Mouse (Mus musculus) heart, adult 2 months (tissue): ENCODE results near the gene Gigyf2.

Experiments
- CTCF ChIP-seq: fragments of 200-600 bp; IDR thresholded peaks from 2 replicates; pipeline ENCODE4 v1.8.1; 2022; ENCODE audit warnings: antibody characterized with exemption, mild to moderate bottlenecking, moderate library complexity
- EP300 ChIP-seq: fragments of 200-500 bp; IDR thresholded peaks from 2 replicates; pipeline ENCODE4 v1.6.1; 2011; ENCODE audit warnings: low read depth, low read length, control low read depth; ENCODE audit not compliant: insufficient read depth

GRCm38 (mm10) chr1:87309621-87310020 lies 17.2 kb upstream of the Gigyf2 start:
- TF ChIP-seq CTCF = no peak
- no peak for TF ChIP-seq EP300
